Mouse (Mus musculus) monocyte, adult 59 days (primary cell): Measurements from ENCODE around the gene Enoph1. TPM values are rescaled to one million over a fixed set of nuclear protein-coding genes. Genes with fewer than 3 reads are reported as not detected.

ENCODE experiments used
- total RNA-seq, 2 experiments: library from RNA; stranded (reverse); gene quantifications; one replicate each; pipeline ENCODE4 v1.2.4; 2023

Gene Enoph1
- 10 to 100 TPM; 32.6 to 35.8 TPM for total RNA-seq

DNA sequence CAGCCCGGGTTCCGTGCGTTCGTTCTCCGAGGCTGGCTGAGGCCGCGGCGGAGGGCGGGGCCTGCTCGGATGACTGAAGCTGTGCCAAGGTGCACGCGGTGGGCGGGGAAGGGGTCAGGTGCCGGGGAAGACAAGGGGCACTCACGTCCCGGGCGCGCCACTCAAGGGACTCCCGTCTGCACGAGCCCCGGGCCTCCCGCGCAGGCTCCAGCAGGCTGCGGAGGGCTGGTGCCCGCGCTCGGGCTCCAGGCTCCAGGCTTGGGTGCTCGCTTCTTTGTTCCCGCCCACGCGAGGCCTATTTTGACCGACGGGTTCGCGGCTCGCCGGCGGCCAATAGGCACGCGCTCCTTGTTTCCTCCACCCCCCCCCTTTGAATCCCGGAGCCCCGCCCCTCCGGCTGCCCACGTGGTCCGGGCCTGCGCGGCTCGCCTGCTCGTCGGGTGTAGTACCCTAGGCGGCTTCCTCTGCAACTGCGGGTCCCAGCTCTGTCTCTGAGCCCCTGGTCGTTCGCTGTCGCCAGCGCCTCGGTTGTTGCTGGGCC, at the start of gene Enoph1, which contains the start of gene Hnrnpdl:
TSS of gene Enoph1 (plus strand) at position 384 of the 541 bp plus-strand sequence.
TSS of gene Hnrnpdl (minus strand) at position 63 of the 541 bp plus-strand sequence.

Other genes starting within 250 kb of the Enoph1 start
- gene Vamp9, start 133.7 kb upstream of the Enoph1 start, total RNA-seq, result not detected
- gene Hnrnpd, start 61.0 kb upstream of the Enoph1 start, total RNA-seq, result 100 to 1,000 TPM; 213 to 250 TPM
- 1 to 10 TPM; 1.2 to 1.3 TPM for gene 4930524J08Rik, start 60.9 kb upstream of the Enoph1 start, total RNA-seq
- 100 to 1,000 TPM; 230 to 240 TPM for gene Hnrnpdl, start 321 bp upstream of the Enoph1 start, total RNA-seq
- gene Tmem150c, start 119.8 kb downstream of the Enoph1 start, total RNA-seq, result under 1 TPM in 1 of 2 experiments, not detected in 1; 0.37 TPM